Mouse (Mus musculus): ENCODE measurements around the gene Piezo1.

DNA sequence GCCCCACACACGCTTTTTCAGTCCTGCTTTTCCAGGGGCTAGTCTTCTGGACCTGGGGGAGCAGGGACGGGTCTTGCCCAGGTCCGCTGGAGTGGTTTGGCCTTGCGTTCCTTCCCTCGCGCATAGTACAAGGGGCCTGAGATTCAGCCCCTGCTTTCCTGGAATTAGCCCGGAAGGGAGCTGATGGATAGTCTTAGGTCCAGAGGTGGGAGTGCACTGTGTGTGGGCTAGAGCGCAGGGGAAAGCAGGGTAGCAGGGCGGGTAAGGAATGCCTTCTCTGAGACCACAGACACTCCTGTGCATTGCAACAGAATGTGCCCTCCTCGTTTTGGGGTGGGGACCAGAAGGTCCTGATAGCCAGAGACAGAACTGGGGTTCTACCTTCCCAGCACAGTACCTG lies 26.0 kb upstream of the Piezo1 start:
- TF ChIP-seq TAL1 (IDR thresholded peaks at IDR 0.05; ENCODE audit: low read length) (no peak), GATA1 (IDR thresholded peaks at IDR 0.05; ENCODE audit: low read length) (no peak)

Data from erythroblast, embryonic 14.5 days (primary cell).